In the genomic region with DNA sequence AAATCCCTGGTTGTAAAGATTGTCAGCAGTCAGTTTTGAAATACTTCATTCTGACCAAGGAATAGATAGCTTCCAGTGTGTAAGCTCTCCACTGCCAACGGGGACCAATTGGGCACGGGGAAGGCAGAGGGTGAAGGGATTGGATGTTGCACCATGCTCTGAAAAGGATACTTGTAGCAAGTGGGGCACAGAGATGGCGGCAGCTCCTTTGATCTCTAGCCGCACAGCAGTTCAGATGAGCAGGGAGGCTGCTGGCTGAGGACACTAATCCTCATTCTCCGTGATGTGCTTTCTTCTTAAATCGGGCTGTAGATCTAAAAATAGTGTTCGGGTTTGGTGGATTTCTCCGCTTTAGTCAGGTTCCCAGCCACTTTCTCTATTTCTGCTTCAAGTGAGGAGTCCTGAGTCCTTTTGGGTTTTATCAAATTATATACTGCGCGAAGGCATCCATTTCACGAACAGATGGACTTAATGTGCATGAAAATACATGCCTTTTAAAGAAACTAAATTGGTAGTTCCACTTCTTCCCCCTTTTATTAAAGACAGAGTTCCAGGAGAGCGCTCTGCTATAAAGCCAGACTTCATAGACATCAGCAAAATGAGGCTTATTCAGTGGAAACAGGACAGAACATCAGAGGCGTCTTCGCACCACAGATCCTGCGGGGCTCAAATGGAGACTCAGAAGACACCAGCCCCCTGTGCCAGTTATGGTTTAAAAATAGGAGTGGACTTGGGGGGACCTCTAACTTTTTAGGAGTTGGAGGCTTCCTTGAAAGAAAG, we compare ENCODE assay signal across 9 mouse cellular contexts.
A peak's percentile ranks its signal among the peaks of the same experiment; 100 is the strongest.
DNase-seq lines count a peak whose midpoint lies in the region; ATAC-seq lines count a peak whose summit lies in the region.
"Had no signal": no experiment of that assay in that cellular context is flagged by ENCODE, and none has a peak within 500 bp of the region (broad histone marks: within the 10 kb centered on the region; RNA-seq: fewer than 3 reads in every experiment).

No protein-coding gene starts in this region.

- no peak overlapping the region for H3K9ac ChIP-seq in kidney, embryonic 15.5 days
- no peak overlapping the region; the same call in 1 of the 2 replicates for H3K9ac ChIP-seq in midbrain, embryonic 14.5 days (replicated peaks; ENCODE audit: low read length)
- H3K9ac ChIP-seq: lung, embryonic 15.5 days had no signal

- H3K4me3 ChIP-seq in kidney, embryonic 15.5 days (replicated peaks): no peak overlapping the region
- no peak overlapping the region for H3K4me3 ChIP-seq in embryonic facial prominence, embryonic 10.5 days
- H3K4me3 ChIP-seq in midbrain, embryonic 14.5 days (replicated peaks; ENCODE audit: low read depth, low read length): no peak overlapping the region
- H3K4me3 ChIP-seq: lung, embryonic 15.5 days had no signal

- 0 out of 2 replicates have a peak overlapping the region, but pooled peaks have one; percentile 5 for H3K4me2 ChIP-seq in kidney, embryonic 15.5 days
- H3K4me2 ChIP-seq in midbrain, embryonic 14.5 days (ENCODE audit: low read length): peak overlapping the region; percentile 40
- H3K4me2 ChIP-seq: lung, embryonic 15.5 days had no signal

- no peak overlapping the region for H3K27ac ChIP-seq in kidney, embryonic 15.5 days
- no peak overlapping the region for H3K27ac ChIP-seq in embryonic facial prominence, embryonic 10.5 days (replicated peaks)
- no peak overlapping the region for H3K27ac ChIP-seq in midbrain, embryonic 14.5 days (replicated peaks; ENCODE audit: low read depth, low read length)
- H3K27ac ChIP-seq: lung, embryonic 15.5 days had no signal

- H3K27me3 ChIP-seq in kidney, embryonic 15.5 days: no peaks in the 10 kb centered on the region
- H3K27me3 ChIP-seq in embryonic facial prominence, embryonic 10.5 days (replicated peaks; ENCODE audit: low read depth, poor library complexity, severe bottlenecking): no peaks in the 10 kb centered on the region
- H3K27me3 ChIP-seq in midbrain, embryonic 14.5 days (ENCODE audit: control insufficient read depth, insufficient read depth, low read length): no peaks in the 10 kb centered on the region

- no peaks in the 10 kb centered on the region for H3K4me1 ChIP-seq in kidney, embryonic 15.5 days
- peaks cover 4% of the 10 kb centered on the region; the same call in 1 of the 2 replicates for H3K4me1 ChIP-seq in embryonic facial prominence, embryonic 10.5 days
- H3K4me1 ChIP-seq in midbrain, embryonic 14.5 days (ENCODE audit: control insufficient read depth, insufficient read depth, low read length): peaks cover 8% of the 10 kb centered on the region; the same call in 1 of the 2 replicates
- H3K4me1 ChIP-seq: lung, embryonic 15.5 days had no signal

- no peak for ATAC-seq in kidney, embryonic 15.5 days (replicated peaks; ENCODE audit: low FRiP score)
- ATAC-seq in midbrain, embryonic 14.5 days (ENCODE audit: low FRiP score, low TSS enrichment): peak; percentile 58; the same call in 1 of the 2 replicates

- WGBS in kidney, embryonic 15.5 days: 54% methylated on average over 15 of the region's 15 CpGs
- 52% methylated on average over 15 of the region's 15 CpGs for WGBS in embryonic facial prominence, embryonic 10.5 days
- WGBS in midbrain, embryonic 14.5 days: 12% methylated on average over 15 of the region's 15 CpGs

- no peaks in the 10 kb centered on the region for H3K9me3 ChIP-seq in kidney, embryonic 15.5 days (replicated peaks)
- no peaks in the 10 kb centered on the region for H3K9me3 ChIP-seq in embryonic facial prominence, embryonic 10.5 days
- no peaks in the 10 kb centered on the region for H3K9me3 ChIP-seq in midbrain, embryonic 14.5 days (ENCODE audit: control insufficient read depth, low read length)
- H3K9me3 ChIP-seq: lung, embryonic 15.5 days had no signal

- no peaks in the 10 kb centered on the region for H3K36me3 ChIP-seq in kidney, embryonic 15.5 days
- no peaks in the 10 kb centered on the region for H3K36me3 ChIP-seq in embryonic facial prominence, embryonic 10.5 days (replicated peaks)
- H3K36me3 ChIP-seq in midbrain, embryonic 14.5 days (ENCODE audit: control insufficient read depth, insufficient read depth, low read length): no peaks in the 10 kb centered on the region
- H3K36me3 ChIP-seq: lung, embryonic 15.5 days had no signal

- no peak for DNase-seq in kidney, adult 9 months
- peak; percentile 57 for DNase-seq in embryo, embryonic 10 days (ENCODE audit: low spot score)
- peak; percentile 39 for DNase-seq in embryonic facial prominence, embryonic 10.5 days (ENCODE audit: low spot score)
- DNase-seq in midbrain, embryonic 14.5 days: peak; percentile 70
- DNase-seq in cerebellum, postnatal 4 days (ENCODE audit: low spot score in 2 of 2): no peak
- no peak for DNase-seq in thymus, postnatal 36 days
- DNase-seq: heart, postnatal 4 days had no signal

Comparison
In these comparisons a context has a peak if more than half of its experiments do, and no peak if none do; other contexts are left out.
1. DNase-seq: peak in embryo, embryonic 10 days (single experiment), embryonic facial prominence, embryonic 10.5 days (single experiment) and midbrain, embryonic 14.5 days (single experiment); none in kidney, adult 9 months (single experiment), cerebellum, postnatal 4 days (0 of 2) and thymus, postnatal 36 days (0 of 2).